Mouse (Mus musculus): Measurements from ENCODE around the gene Rab31.

Gene Rab31

DNA sequence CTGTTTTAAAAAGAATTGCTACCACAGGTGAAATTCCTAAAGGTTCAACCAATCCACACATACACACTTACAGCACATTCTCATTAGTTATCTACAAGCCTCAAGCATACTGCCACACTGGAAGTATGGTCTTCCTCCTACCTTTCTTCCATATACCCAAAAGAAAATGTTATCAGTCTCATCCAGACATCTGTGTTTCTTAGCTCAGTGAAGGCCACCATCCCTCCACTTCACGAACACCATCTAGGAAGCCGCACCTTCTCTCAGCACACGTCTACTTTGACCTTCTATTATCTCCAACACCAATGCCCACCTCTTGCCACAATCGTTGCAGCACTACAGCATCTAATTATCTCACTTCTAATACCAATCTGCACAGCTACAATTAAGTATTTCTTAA, 166.5 kb downstream of the Rab31 start:
- no peak for ATAC-seq (ENCODE audit: insufficient number of reproducible peaks, low FRiP score, low TSS enrichment)

DNA sequence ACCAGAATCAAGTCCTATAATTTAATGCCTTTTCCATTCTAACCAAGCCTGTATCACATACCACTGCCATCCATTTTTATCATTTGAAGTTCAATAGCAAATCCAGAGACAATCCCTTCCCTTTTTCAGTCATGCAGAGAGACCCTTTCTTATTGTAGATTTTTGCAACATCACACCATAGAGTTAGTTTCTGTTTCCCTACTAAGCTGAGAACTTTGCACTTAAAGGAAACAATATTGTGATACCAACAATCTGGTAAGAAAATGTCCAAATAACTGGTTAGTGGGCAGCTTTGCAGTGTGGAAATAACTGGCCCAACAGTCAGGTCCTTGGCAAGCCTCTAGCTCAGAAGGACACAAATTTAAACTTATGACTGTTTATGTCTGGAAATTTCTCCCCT, 167.7 kb downstream of the Rab31 start:
- no peak for ATAC-seq (ENCODE audit: insufficient number of reproducible peaks, low FRiP score, low TSS enrichment)

DNA sequence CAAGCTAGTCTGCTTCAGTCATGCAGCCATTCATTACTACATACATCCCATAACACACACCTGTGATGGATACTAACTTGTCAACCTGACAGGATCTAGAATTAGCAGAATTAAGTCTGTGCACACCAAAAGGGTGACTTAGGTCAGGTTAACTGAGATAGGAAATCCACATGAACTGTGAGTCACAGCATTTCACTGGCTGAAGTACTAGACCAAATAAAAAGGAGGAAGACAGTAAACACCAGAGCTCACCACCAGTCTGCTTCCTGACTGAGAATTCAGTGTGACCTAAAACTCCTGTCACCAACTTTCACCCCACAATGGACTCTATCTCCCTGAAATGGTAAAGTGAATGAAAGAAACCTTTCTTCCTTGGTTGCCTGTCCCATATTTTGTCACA, 168.2 kb downstream of the Rab31 start:
- no peak for ATAC-seq (ENCODE audit: insufficient number of reproducible peaks, low FRiP score, low TSS enrichment)

Measured in cerebellum, adult (tissue).